Comparison of ENCODE assay signal across 7 mouse cellular contexts in genomic region chr6:113623941-113624751, GRCm38 (mm10). TPM values are rescaled to one million over a fixed set of nuclear protein-coding genes. Genes with fewer than 3 reads are reported as not detected.
DNase-seq lines count a peak whose midpoint lies in the region; ATAC-seq and TF ChIP-seq lines count a peak whose summit lies in the region.

Gene Vhl, plus strand, starts transcription at chr6:113623959.

- ATAC-seq in intestine, postnatal 0 days: peak; percentile 82
- peak; percentile 86 for ATAC-seq in limb, embryonic 11.5 days (ENCODE audit: insufficient number of reproducible peaks, low FRiP score, low TSS enrichment, low read depth)
- peak; percentile 94 for ATAC-seq in midbrain, embryonic 13.5 days

- peaks cover 19% of the 10 kb centered on the region for H3K4me1 ChIP-seq in embryonic facial prominence, embryonic 10.5 days
- H3K4me1 ChIP-seq in intestine, postnatal 0 days (replicated peaks; ENCODE audit: control insufficient read depth, insufficient read depth, low read length): peaks cover 13% of the 10 kb centered on the region
- peaks cover 7% of the 10 kb centered on the region; the same call in 1 of the 2 replicates for H3K4me1 ChIP-seq in limb, embryonic 11.5 days (ENCODE audit: control insufficient read depth, insufficient read depth, low read length)
- H3K4me1 ChIP-seq in midbrain, embryonic 13.5 days (replicated peaks): peaks cover 20% of the 10 kb centered on the region

- H3K4me3 ChIP-seq in embryonic facial prominence, embryonic 10.5 days: peak within 1 kb of the TSS; percentile 79
- peak within 1 kb of the TSS; percentile 71 for H3K4me3 ChIP-seq in intestine, postnatal 0 days (ENCODE audit: low read depth, low read length)
- peak within 1 kb of the TSS; percentile 64 for H3K4me3 ChIP-seq in limb, embryonic 11.5 days (ENCODE audit: low read depth, low read length)
- peak within 1 kb of the TSS; percentile 74 for H3K4me3 ChIP-seq in midbrain, embryonic 13.5 days (replicated peaks)

- no peaks in the 10 kb centered on the region for H3K9me3 ChIP-seq in embryonic facial prominence, embryonic 10.5 days
- H3K9me3 ChIP-seq in intestine, postnatal 0 days (ENCODE audit: control insufficient read depth): no peaks in the 10 kb centered on the region
- no peaks in the 10 kb centered on the region for H3K9me3 ChIP-seq in limb, embryonic 11.5 days (ENCODE audit: control insufficient read depth, low read length)
- no peaks in the 10 kb centered on the region for H3K9me3 ChIP-seq in midbrain, embryonic 13.5 days

- peak within 1 kb of the TSS; percentile 64 for H3K9ac ChIP-seq in intestine, postnatal 0 days (ENCODE audit: low read depth, low read length)
- peak within 1 kb of the TSS; percentile 92 for H3K9ac ChIP-seq in limb, embryonic 11.5 days (ENCODE audit: low read length)
- H3K9ac ChIP-seq in midbrain, embryonic 13.5 days (replicated peaks): peak within 1 kb of the TSS; percentile 88

- H3K4me2 ChIP-seq in intestine, postnatal 0 days (replicated peaks; ENCODE audit: low read depth): peak within 1 kb of the TSS; percentile 90
- H3K4me2 ChIP-seq in limb, embryonic 11.5 days (ENCODE audit: low read depth, severe bottlenecking): peak within 1 kb of the TSS; percentile 76
- peak within 1 kb of the TSS; percentile 58 for H3K4me2 ChIP-seq in midbrain, embryonic 13.5 days (replicated peaks)

- WGBS in embryonic facial prominence, embryonic 10.5 days: under 1% methylated on average over 76 of the region's 76 CpGs
- WGBS in intestine, postnatal 0 days: under 1% methylated on average over 72 of the region's 76 CpGs
- under 1% methylated on average over 70 of the region's 76 CpGs for WGBS in limb, embryonic 11.5 days
- under 1% methylated on average over 75 of the region's 76 CpGs for WGBS in midbrain, embryonic 13.5 days

- no peaks in the 10 kb centered on the region for H3K27me3 ChIP-seq in embryonic facial prominence, embryonic 10.5 days (replicated peaks; ENCODE audit: low read depth, poor library complexity, severe bottlenecking)
- H3K27me3 ChIP-seq in intestine, postnatal 0 days (replicated peaks; ENCODE audit: control insufficient read depth, insufficient read depth, low read length): no peaks in the 10 kb centered on the region
- no peaks in the 10 kb centered on the region for H3K27me3 ChIP-seq in limb, embryonic 11.5 days (ENCODE audit: control insufficient read depth, insufficient read depth, low read length)
- H3K27me3 ChIP-seq in midbrain, embryonic 13.5 days: no peaks in the 10 kb centered on the region

- peak; percentile 47 for TF ChIP-seq CTCF in intestine, postnatal 0 days (IDR thresholded peaks at IDR 0.05; ENCODE audit: low read depth)

- H3K36me3 ChIP-seq in embryonic facial prominence, embryonic 10.5 days (replicated peaks): peaks cover 34% of the 10 kb centered on the region
- H3K36me3 ChIP-seq in intestine, postnatal 0 days (ENCODE audit: control insufficient read depth, insufficient read depth): peaks cover 14% of the 10 kb centered on the region
- H3K36me3 ChIP-seq in limb, embryonic 11.5 days (ENCODE audit: control insufficient read depth, insufficient read depth, low read length): peaks cover 5% of the 10 kb centered on the region
- peaks cover 17% of the 10 kb centered on the region for H3K36me3 ChIP-seq in midbrain, embryonic 13.5 days

- DNase-seq in adrenal gland, postnatal 10 days: peak; percentile 93
- DNase-seq in embryonic facial prominence, embryonic 10.5 days (ENCODE audit: low spot score): peak; percentile 91
- DNase-seq in gonadal fat pad, adult 2 months (ENCODE audit: low read depth): no peak
- peak; percentile 89 for DNase-seq in limb, embryonic 11.5 days (ENCODE audit: low spot score)
- peak; percentile 79 for DNase-seq in spleen, adult 12 weeks (ENCODE audit: low spot score)

- H3K27ac ChIP-seq in embryonic facial prominence, embryonic 10.5 days (replicated peaks): peak within 1 kb of the TSS; percentile 95
- H3K27ac ChIP-seq in intestine, postnatal 0 days (ENCODE audit: low read depth, low read length): peak within 1 kb of the TSS; percentile 90
- H3K27ac ChIP-seq in limb, embryonic 11.5 days (replicated peaks; ENCODE audit: low read depth, low read length): peak within 1 kb of the TSS; percentile 72
- H3K27ac ChIP-seq in midbrain, embryonic 13.5 days: peak within 1 kb of the TSS; percentile 89

RNA-seq across cellular contexts. Expression of gene Vhl, which starts in this region (rescaled TPM):
- total RNA-seq in adrenal gland, postnatal 10 days (2021): 10 to 100 TPM; 24.7 to 26.3 TPM
- 41.9 and 44.8 TPM in 2 replicates for polyA plus RNA-seq in embryonic facial prominence, embryonic 10.5 days (2016; fragmentation: Nextera tagmentation; extraction: Ambion mirVana)
- polyA plus RNA-seq in gonadal fat pad, adult 2 months (2012; rRNA removed): 25.7 and 41.1 TPM in 2 replicates
- 18.4 and 20.6 TPM in 2 replicates for polyA plus RNA-seq in intestine, postnatal 0 days (2015; fragmentation: Nextera tagmentation; extraction: Ambion mirVana)
- 60.3 and 60.5 TPM in 2 replicates for polyA plus RNA-seq in limb, embryonic 11.5 days (2014; fragmentation: Nextera tagmentation; extraction: Ambion mirVana)
- polyA plus RNA-seq in midbrain, embryonic 13.5 days (2015; fragmentation: Nextera tagmentation; extraction: Ambion mirVana): 60.2 and 60.6 TPM in 2 replicates
